Mouse (Mus musculus): Measurements from ENCODE around the gene Fn3k.

Fn3k gene

GRCm38 (mm10) chr11:121451753-121452635 lies 17.3 kb downstream of the Fn3k start, which contains the start of gene Tbcd:
Gene Tbcd, plus strand, starts transcription at chr11:121451949.
- peak; percentile 98 for DNase-seq (ENCODE audit: low read depth, low spot score)

- peak; percentile 65 for DNase-seq (ENCODE audit: low read depth, low spot score)
Measured at GRCm38 (mm10) chr11:121457874-121458273, 23.2 kb downstream of the Fn3k start.

- no peak for DNase-seq (ENCODE audit: low read depth, low spot score)
Measured at GRCm38 (mm10) chr11:121467408-121467807, 32.7 kb downstream of the Fn3k start.

DNA sequence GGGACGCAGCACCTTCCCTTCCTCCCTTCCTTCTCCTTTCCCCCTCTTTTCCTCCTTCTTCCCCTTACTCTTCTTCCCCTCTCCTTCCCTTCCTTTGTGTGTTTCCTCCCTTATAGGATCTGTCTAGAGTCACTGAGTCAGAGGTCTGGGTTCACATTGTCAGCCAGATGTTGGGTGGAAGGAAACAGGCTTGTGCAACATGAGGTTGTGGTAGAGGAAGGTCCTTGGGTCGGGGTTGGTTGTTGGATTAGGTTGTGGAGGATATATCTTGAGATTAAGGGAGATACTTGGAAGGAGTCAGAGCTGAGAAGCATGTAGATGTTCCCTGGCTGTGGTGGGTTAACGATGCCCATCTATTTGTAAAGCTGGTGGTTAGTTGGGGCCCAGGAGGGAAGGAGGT lies 40.1 kb downstream of the Fn3k start:
- no peak for DNase-seq (ENCODE audit: low read depth, low spot score)

GRCm38 (mm10) chr11:121475699-121476415 lies 41.1 kb downstream of the Fn3k start:
- peak; percentile 54 for DNase-seq (ENCODE audit: low read depth, low spot score)

- DNase-seq (ENCODE audit: low read depth, low spot score), result no peak
Measured at GRCm38 (mm10) chr11:121479476-121480203, 44.9 kb downstream of the Fn3k start.

GRCm38 (mm10) chr11:121481129-121481528 lies 46.4 kb downstream of the Fn3k start:
- no peak for DNase-seq (ENCODE audit: low read depth, low spot score)

- no peak for DNase-seq (ENCODE audit: low read depth, low spot score)
Measured at GRCm38 (mm10) chr11:121485882-121486281, 51.2 kb downstream of the Fn3k start.

- no peak for DNase-seq (ENCODE audit: low read depth, low spot score)
Measured at GRCm38 (mm10) chr11:121490651-121491050, 55.9 kb downstream of the Fn3k start.

Measured in ES-CJ7 (cell line).